Mouse (Mus musculus) kidney, postnatal 14 days (tissue): ENCODE results near the gene Dnmt3c.

Experiments
- DNase-seq: peaks from one replicate; pipeline ENCODE4 v3.0.0; 2022; ENCODE audit warnings: mixed read lengths

Gene Dnmt3c

GRCm38 (mm10) chr2:153723098-153723497, 26.6 kb downstream of the Dnmt3c start:
- DNase-seq: no peak

- no peak for DNase-seq
These were observed 28.0 kb downstream of the Dnmt3c start for GRCm38 (mm10) chr2:153724424-153724823.

GRCm38 (mm10) chr2:153724871-153725270, 28.4 kb downstream of the Dnmt3c start:
- no peak for DNase-seq

- no peak for DNase-seq
These were observed 28.8 kb downstream of the Dnmt3c start for GRCm38 (mm10) chr2:153725291-153725690.

GRCm38 (mm10) chr2:153734033-153734432, 37.6 kb downstream of the Dnmt3c start:
- no peak for DNase-seq

GRCm38 (mm10) chr2:153740500-153741436, 44.3 kb downstream of the Dnmt3c start, which contains the start of gene Mapre1:
Mapre1 (plus strand) TSS chr2:153741274.
- peak; percentile 100 for DNase-seq

- no peak for DNase-seq
These were observed 45.1 kb downstream of the Dnmt3c start for GRCm38 (mm10) chr2:153741437-153742065.

- DNase-seq: no peak
These were observed 51.5 kb downstream of the Dnmt3c start for GRCm38 (mm10) chr2:153747994-153748393.

- DNase-seq: no peak
These were observed 53.9 kb downstream of the Dnmt3c start for GRCm38 (mm10) chr2:153750363-153750762.

- no peak for DNase-seq
These were observed 65.7 kb downstream of the Dnmt3c start for GRCm38 (mm10) chr2:153762121-153762520.

- DNase-seq: no peak
These were observed 71.0 kb downstream of the Dnmt3c start for GRCm38 (mm10) chr2:153767484-153767883.

- no peak for DNase-seq
These were observed 72.4 kb downstream of the Dnmt3c start for GRCm38 (mm10) chr2:153768881-153769280.

- DNase-seq: no peak
These were observed 76.5 kb downstream of the Dnmt3c start for GRCm38 (mm10) chr2:153772950-153773349.

- DNase-seq: no peak
These were observed 79.0 kb downstream of the Dnmt3c start for GRCm38 (mm10) chr2:153775472-153775871.

- peak; percentile 83 for DNase-seq
These were observed 82.3 kb downstream of the Dnmt3c start for GRCm38 (mm10) chr2:153778638-153779362.
